Mouse (Mus musculus): ENCODE data around the gene Mob1a. TPM values are rescaled to one million over a fixed set of nuclear protein-coding genes. Genes with fewer than 3 reads are reported as not detected.

Mob1a gene
- polyA plus RNA-seq, 1 experiment, result 2.4 TPM

- Histone ChIP-seq H3K36me3 (ENCODE audit: control insufficient read depth) (peaks cover 67% of the 10 kb centered on the region), H3K4me1 (ENCODE audit: control insufficient read depth) (peaks cover 27% of the 10 kb centered on the region), H3K9me3 (ENCODE audit: control insufficient read depth, low read length) (no peaks in the 10 kb centered on the region), H3K4me3 (replicated peaks) (no peak overlapping the region), H3K27me3 (ENCODE audit: control insufficient read depth) (no peaks in the 10 kb centered on the region)
- no peak for TF ChIP-seq GATA1 (IDR thresholded peaks at IDR 0.05; ENCODE audit: low read length)
- no peak for TF ChIP-seq TAL1 (IDR thresholded peaks at IDR 0.05; ENCODE audit: low read length)
Observed at GRCm38 (mm10) chr6:83363075-83363474, 37.3 kb downstream of the Mob1a start.

- no peaks in the 10 kb centered on the region for H3K27me3 ChIP-seq (ENCODE audit: control insufficient read depth)
- no peak for TF ChIP-seq TAL1 (IDR thresholded peaks at IDR 0.05; ENCODE audit: low read length)
- no peak for TF ChIP-seq GATA1 (IDR thresholded peaks at IDR 0.05; ENCODE audit: low read length)
- no peaks in the 10 kb centered on the region for H3K9me3 ChIP-seq (ENCODE audit: control insufficient read depth, low read length)
- no peaks in the 10 kb centered on the region for H3K4me1 ChIP-seq (ENCODE audit: control insufficient read depth)
- no peak overlapping the region for H3K4me3 ChIP-seq (replicated peaks)
- peaks cover 90% of the 10 kb centered on the region for H3K36me3 ChIP-seq (ENCODE audit: control insufficient read depth)
Observed at GRCm38 (mm10) chr6:83370316-83370965, 44.6 kb downstream of the Mob1a start.

GRCm38 (mm10) chr6:83371350-83371749 is 45.5 kb downstream of the Mob1a start:
- Histone ChIP-seq H3K4me3 (replicated peaks) (no peak overlapping the region), H3K9me3 (ENCODE audit: control insufficient read depth, low read length) (no peaks in the 10 kb centered on the region), H3K27me3 (ENCODE audit: control insufficient read depth) (no peaks in the 10 kb centered on the region), H3K36me3 (ENCODE audit: control insufficient read depth) (peaks cover 96% of the 10 kb centered on the region), H3K4me1 (ENCODE audit: control insufficient read depth) (no peaks in the 10 kb centered on the region)
- no peak for TF ChIP-seq GATA1 (IDR thresholded peaks at IDR 0.05; ENCODE audit: low read length)
- TF ChIP-seq TAL1 (IDR thresholded peaks at IDR 0.05; ENCODE audit: low read length), result no peak

- Histone ChIP-seq H3K27me3 (ENCODE audit: control insufficient read depth) (no peaks in the 10 kb centered on the region), H3K4me3 (replicated peaks) (no peak overlapping the region), H3K9me3 (ENCODE audit: control insufficient read depth, low read length) (no peaks in the 10 kb centered on the region), H3K36me3 (ENCODE audit: control insufficient read depth) (peaks cover 98% of the 10 kb centered on the region), H3K4me1 (ENCODE audit: control insufficient read depth) (no peaks in the 10 kb centered on the region)
- TF ChIP-seq TAL1 (IDR thresholded peaks at IDR 0.05; ENCODE audit: low read length) (no peak), GATA1 (IDR thresholded peaks at IDR 0.05; ENCODE audit: low read length) (no peak)
Observed at GRCm38 (mm10) chr6:83373704-83374300, 48.0 kb downstream of the Mob1a start.

GRCm38 (mm10) chr6:83381510-83382491 is 56.0 kb downstream of the Mob1a start:
- H3K4me3 ChIP-seq (replicated peaks), result no peak overlapping the region
- peaks cover 20% of the 10 kb centered on the region for H3K4me1 ChIP-seq (ENCODE audit: control insufficient read depth)
- no peaks in the 10 kb centered on the region for H3K9me3 ChIP-seq (ENCODE audit: control insufficient read depth, low read length)
- peaks cover 87% of the 10 kb centered on the region for H3K36me3 ChIP-seq (ENCODE audit: control insufficient read depth)
- H3K27me3 ChIP-seq (ENCODE audit: control insufficient read depth), result no peaks in the 10 kb centered on the region
- TF ChIP-seq GATA1 (IDR thresholded peaks at IDR 0.05; ENCODE audit: low read length) (peak; percentile 44; the same call in 1 of the 2 replicates), TAL1 (IDR thresholded peaks at IDR 0.05; ENCODE audit: low read length) (peak; percentile 84)

GRCm38 (mm10) chr6:83385569-83386090 is 59.8 kb downstream of the Mob1a start:
- H3K4me1 ChIP-seq (ENCODE audit: control insufficient read depth), result peaks cover 20% of the 10 kb centered on the region
- no peak overlapping the region for H3K4me3 ChIP-seq (replicated peaks)
- H3K36me3 ChIP-seq (ENCODE audit: control insufficient read depth), result peaks cover 61% of the 10 kb centered on the region
- H3K9me3 ChIP-seq (ENCODE audit: control insufficient read depth, low read length), result no peaks in the 10 kb centered on the region
- TF ChIP-seq TAL1 (IDR thresholded peaks at IDR 0.05; ENCODE audit: low read length), result no peak
- TF ChIP-seq GATA1 (IDR thresholded peaks at IDR 0.05; ENCODE audit: low read length), result no peak
- no peaks in the 10 kb centered on the region for H3K27me3 ChIP-seq (ENCODE audit: control insufficient read depth)

GRCm38 (mm10) chr6:83392166-83392780 is 66.5 kb downstream of the Mob1a start:
- TF ChIP-seq TAL1 (IDR thresholded peaks at IDR 0.05; ENCODE audit: low read length) (no peak), GATA1 (IDR thresholded peaks at IDR 0.05; ENCODE audit: low read length) (no peak)
- no peaks in the 10 kb centered on the region for H3K27me3 ChIP-seq (ENCODE audit: control insufficient read depth)
- H3K4me3 ChIP-seq (replicated peaks), result no peak overlapping the region
- peaks cover 29% of the 10 kb centered on the region for H3K4me1 ChIP-seq (ENCODE audit: control insufficient read depth)
- peaks cover 17% of the 10 kb centered on the region for H3K9me3 ChIP-seq (ENCODE audit: control insufficient read depth, low read length)
- H3K36me3 ChIP-seq (ENCODE audit: control insufficient read depth), result peaks cover 63% of the 10 kb centered on the region

Other genes with a start within 250 kb of the Mob1a start
- gene Pcgf1, start 248.1 kb upstream of the Mob1a start, polyA plus RNA-seq (2012), result 1.5 and 2.2 TPM in 2 replicates
- 0.05 TPM in 1 of 2 replicates, not detected in the other for gene Lbx2, start 239.6 kb upstream of the Mob1a start, polyA plus RNA-seq (2012)
- gene Ccdc142, start 224.4 kb upstream of the Mob1a start, polyA plus RNA-seq (2012), result 0.18 and 0.43 TPM in 2 replicates
- gene Gm42688, start 224.4 kb upstream of the Mob1a start, polyA plus RNA-seq (2012), result 0.18 and 0.27 TPM in 2 replicates
- gene Mrpl53, start 217.0 kb upstream of the Mob1a start, polyA plus RNA-seq (2012), result 12.3 and 12.8 TPM in 2 replicates
- 3.9 and 4.2 TPM in 2 replicates for gene Mogs, start 210.5 kb upstream of the Mob1a start, polyA plus RNA-seq (2012)
- 16.2 and 18.3 TPM in 2 replicates for gene Wbp1, start 204.5 kb upstream of the Mob1a start, polyA plus RNA-seq (2012)
- 26.4 TPM in 2 replicates for gene Ino80b, start 200.6 kb upstream of the Mob1a start, polyA plus RNA-seq (2012)
- gene Rtkn, start 190.6 kb upstream of the Mob1a start, polyA plus RNA-seq (2012), result 0.26 and 0.39 TPM in 2 replicates
- gene Wdr54, start 169.6 kb upstream of the Mob1a start, polyA plus RNA-seq (2012), result 0.01 and 0.02 TPM in 2 replicates
- gene 1700003E16Rik, start 169.6 kb upstream of the Mob1a start, polyA plus RNA-seq (2012), result not detected in 2 replicates
- 27.2 and 36.9 TPM in 2 replicates for gene Dctn1, start 160.1 kb upstream of the Mob1a start, polyA plus RNA-seq (2012)
- gene Slc4a5, start 106.2 kb upstream of the Mob1a start, polyA plus RNA-seq (2012), result 1.8 and 2.3 TPM in 2 replicates
- 5.3 and 6.1 TPM in 2 replicates for gene Mthfd2, start 108 bp upstream of the Mob1a start, polyA plus RNA-seq (2012)
- 25.9 and 28.1 TPM in 2 replicates for gene Bola3, start 23.1 kb downstream of the Mob1a start, polyA plus RNA-seq (2012)
- 0.73 and 0.77 TPM in 2 replicates for gene Tet3, start 133.1 kb downstream of the Mob1a start, polyA plus RNA-seq (2012)
- 1.2 and 1.3 TPM in 2 replicates for gene Dguok, start 181.0 kb downstream of the Mob1a start, polyA plus RNA-seq (2012)
- not detected in 2 replicates for gene Actg2, start 210.2 kb downstream of the Mob1a start, polyA plus RNA-seq (2012)
- 0.06 and 0.10 TPM in 2 replicates for gene Stambp, start 246.7 kb downstream of the Mob1a start, polyA plus RNA-seq (2012)

Measured in erythroblast, embryonic 14.5 days (primary cell).